Mouse (Mus musculus) erythroblast, embryonic 14.5 days (primary cell): ENCODE data around the gene Ccdc180.

Experiments
- GATA1 ChIP-seq: IDR thresholded peaks from 2 replicates; pipeline ENCODE4 v1.6.1; 2012; ENCODE audit warnings: low read length, inconsistent platforms, mixed read lengths
- TAL1 ChIP-seq: IDR thresholded peaks from 3 replicates; pipeline ENCODE4 v1.6.1; 2012; ENCODE audit warnings: low read length, inconsistent platforms, mixed read lengths

DNA sequence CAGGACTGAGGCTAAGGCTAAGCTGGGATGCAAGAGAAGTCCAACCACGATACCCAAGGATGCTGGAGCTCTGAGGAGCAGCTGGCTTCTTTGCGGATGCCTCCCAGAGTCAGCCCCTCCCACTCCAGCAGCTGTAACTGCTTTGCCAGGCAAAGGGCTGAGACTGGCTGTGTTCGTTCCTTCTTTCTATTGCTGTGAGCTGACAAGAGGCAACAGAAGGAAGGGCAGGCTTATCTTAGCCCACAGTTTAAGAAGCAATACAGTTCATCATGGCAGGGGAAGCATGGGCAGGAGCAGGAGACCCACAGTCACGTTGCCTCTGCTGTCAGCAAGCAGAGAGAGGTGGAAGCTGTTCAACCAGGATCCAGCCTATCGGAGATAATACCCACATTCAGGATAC is 28.9 kb upstream of the Ccdc180 start:
- TF ChIP-seq TAL1 = no peak
- no peak for TF ChIP-seq GATA1
